Mouse (Mus musculus): ENCODE results near the gene Pax5.

The Pax5 gene

GRCm38 (mm10) chr4:44709091-44709695 lies 1.1 kb downstream of the Pax5 start:
- in situ Hi-C loops (cut with MboI; ENCODE audit: unreplicated experiment in 2 of 2) = loop anchor here (5.0 to 25.0 kb wide), 5 partner anchors 37 to 1078 kb away; partner anchors contain the start of gene Aldh1b1 (in 1 of the 2)

- in situ Hi-C loops (cut with MboI; ENCODE audit: unreplicated experiment in 2 of 2) = loop anchor here (5.0 to 25.0 kb wide), 5 partner anchors 36 to 1079 kb away; partner anchors contain the start of gene Aldh1b1 (in 1 of the 2)
These were observed 2.0 kb downstream of the Pax5 start for GRCm38 (mm10) chr4:44708311-44708710.

- in situ Hi-C loops (cut with MboI; ENCODE audit: unreplicated experiment in 2 of 2) = loop anchor here (5.0 to 25.0 kb wide), 5 partner anchors 35 to 1080 kb away; partner anchors contain the start of gene Aldh1b1 (in 1 of the 2)
These were observed 3.4 kb downstream of the Pax5 start for GRCm38 (mm10) chr4:44706865-44707264.

- in situ Hi-C loops (cut with MboI; ENCODE audit: unreplicated experiment in 2 of 2) = loop anchor here (5.0 to 25.0 kb wide), 5 partner anchors 34 to 1081 kb away; partner anchors contain the start of gene Aldh1b1 (in 1 of the 2)
These were observed 4.3 kb downstream of the Pax5 start for GRCm38 (mm10) chr4:44705967-44706366.

GRCm38 (mm10) chr4:44705151-44705550 lies 5.1 kb downstream of the Pax5 start:
- in situ Hi-C loops (cut with MboI; ENCODE audit: unreplicated experiment in 2 of 2) = loop anchor here (5.0 to 25.0 kb wide), 5 partner anchors 33 to 1082 kb away; partner anchors contain the start of gene Aldh1b1 (in 1 of the 2)

- in situ Hi-C loops (cut with MboI; ENCODE audit: unreplicated experiment in 2 of 2) = loop anchor here in 1 of 2 experiments (25.0 kb wide), 1 partner anchor 1083 kb away; the partner anchor contains the start of gene Aldh1b1
These were observed 5.9 kb downstream of the Pax5 start for GRCm38 (mm10) chr4:44704369-44704745.

GRCm38 (mm10) chr4:44703686-44704368 lies 6.5 kb downstream of the Pax5 start:
- in situ Hi-C loops (cut with MboI; ENCODE audit: unreplicated experiment in 2 of 2) = loop anchor here in 1 of 2 experiments (25.0 kb wide), 1 partner anchor 1083 kb away; the partner anchor contains the start of gene Aldh1b1

GRCm38 (mm10) chr4:44702891-44703685 lies 7.2 kb downstream of the Pax5 start:
- in situ Hi-C loops (cut with MboI; ENCODE audit: unreplicated experiment in 2 of 2) = loop anchor here in 1 of 2 experiments (25.0 kb wide), 1 partner anchor 1084 kb away; the partner anchor contains the start of gene Aldh1b1

- in situ Hi-C loops (cut with MboI; ENCODE audit: unreplicated experiment in 2 of 2) = loop anchor here in 1 of 2 experiments (25.0 kb wide), 1 partner anchor 1085 kb away; the partner anchor contains the start of gene Aldh1b1
These were observed 8.2 kb downstream of the Pax5 start for GRCm38 (mm10) chr4:44702011-44702527.

GRCm38 (mm10) chr4:44701513-44701912 lies 8.8 kb downstream of the Pax5 start:
- in situ Hi-C loops (cut with MboI; ENCODE audit: unreplicated experiment in 2 of 2) = loop anchor here in 1 of 2 experiments (25.0 kb wide), 1 partner anchor 1086 kb away; the partner anchor contains the start of gene Aldh1b1

GRCm38 (mm10) chr4:44696676-44697075 lies 13.6 kb downstream of the Pax5 start:
- in situ Hi-C loops (cut with MboI; ENCODE audit: unreplicated experiment in 2 of 2) = no loop called here

DNA sequence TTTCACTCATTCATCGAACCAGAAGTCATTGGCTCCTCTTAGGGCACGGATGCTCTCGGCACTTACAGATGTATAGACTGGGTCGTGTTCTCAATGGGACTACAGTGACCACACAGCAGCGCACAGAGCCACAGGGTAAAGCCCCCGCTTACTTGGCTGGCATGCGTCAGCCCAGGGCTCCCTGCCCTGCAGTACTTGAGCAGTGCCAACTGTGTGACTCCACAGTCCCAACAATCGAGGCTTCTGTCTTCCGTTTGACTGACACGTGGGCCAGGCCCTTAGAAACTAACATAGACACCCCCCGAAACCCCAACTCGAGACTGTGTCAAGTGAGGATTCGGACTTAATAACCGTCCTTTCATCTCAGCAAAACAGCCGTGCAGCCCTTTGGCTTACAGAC lies 15.9 kb downstream of the Pax5 start:
- in situ Hi-C loops (cut with MboI; ENCODE audit: unreplicated experiment in 2 of 2) = no loop called here

- in situ Hi-C loops (cut with MboI; ENCODE audit: unreplicated experiment in 2 of 2) = no loop called here
These were observed 24.7 kb downstream of the Pax5 start for GRCm38 (mm10) chr4:44685582-44685981.

DNA sequence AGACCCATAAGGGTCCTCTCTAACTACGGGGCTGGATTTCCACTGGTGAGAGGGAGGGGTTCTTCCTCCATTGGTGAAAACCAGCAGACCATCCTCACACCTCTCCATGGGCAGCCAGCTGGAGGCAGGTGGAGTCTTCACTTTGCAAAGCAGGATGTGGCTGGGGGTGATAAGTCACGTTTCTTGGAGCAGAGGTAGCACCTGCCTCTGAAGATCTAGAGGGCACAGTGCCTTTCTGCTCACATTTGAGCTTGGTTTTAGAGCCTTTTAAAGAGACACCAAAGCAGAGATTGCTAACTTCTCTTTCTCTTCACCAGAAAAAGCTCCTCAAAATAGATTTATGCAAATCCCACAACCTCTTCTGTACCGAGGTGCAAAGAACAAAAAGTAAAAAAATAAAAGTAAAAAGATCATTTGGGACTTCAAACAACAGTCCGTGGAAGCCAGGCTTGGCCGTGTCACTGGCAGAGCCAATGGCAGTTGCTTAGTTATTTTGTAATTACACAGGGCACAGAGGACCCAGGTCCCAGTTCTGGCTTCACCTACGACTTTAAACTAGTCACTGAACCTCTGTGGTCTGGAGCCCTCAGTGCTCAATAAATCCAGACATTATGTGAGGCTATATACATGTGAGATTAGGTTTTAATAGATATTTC lies 29.9 kb downstream of the Pax5 start:
- in situ Hi-C loops (cut with MboI; ENCODE audit: unreplicated experiment in 2 of 2) = no loop called here

- in situ Hi-C loops (cut with MboI; ENCODE audit: unreplicated experiment in 2 of 2) = loop anchor here in 1 of 2 experiments (10.0 kb wide), 1 partner anchor 226 kb away; no protein-coding TSS in a partner anchor
These were observed 31.6 kb downstream of the Pax5 start for GRCm38 (mm10) chr4:44678641-44679040.

DNA sequence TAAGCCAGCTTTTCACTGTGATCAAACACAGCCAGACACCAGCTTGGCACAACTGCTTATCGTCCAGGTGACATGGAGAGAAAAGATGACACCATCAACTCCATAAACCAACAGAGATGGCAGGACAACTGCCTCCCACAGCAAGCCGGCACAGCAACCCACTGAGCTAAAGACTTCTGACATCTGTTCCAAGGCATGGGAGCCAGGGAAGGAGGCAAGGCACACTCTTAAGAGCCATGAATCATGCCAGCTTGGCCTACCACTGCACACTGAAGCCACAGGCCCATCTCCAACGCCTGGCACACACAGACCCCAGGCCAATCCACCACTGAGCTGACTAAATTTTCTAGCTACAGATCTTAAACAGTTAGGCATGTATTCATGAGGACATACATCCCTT lies 32.3 kb downstream of the Pax5 start:
- in situ Hi-C loops (cut with MboI; ENCODE audit: unreplicated experiment in 2 of 2) = loop anchor here in 1 of 2 experiments (10.0 kb wide), 1 partner anchor 227 kb away; no protein-coding TSS in a partner anchor

- in situ Hi-C loops (cut with MboI; ENCODE audit: unreplicated experiment in 2 of 2) = loop anchor here (5.0 to 25.0 kb wide), 8 partner anchors 32 to 1487 kb away; partner anchors contain the start of gene Zcchc7 (in 1 of the 2)
These were observed 35.3 kb downstream of the Pax5 start for GRCm38 (mm10) chr4:44674973-44675372.

GRCm38 (mm10) chr4:44673726-44674125 lies 36.6 kb downstream of the Pax5 start:
- in situ Hi-C loops (cut with MboI; ENCODE audit: unreplicated experiment in 2 of 2) = loop anchor here (5.0 to 25.0 kb wide), 8 partner anchors 34 to 1489 kb away; partner anchors contain the start of gene Zcchc7 (in 1 of the 2)
